Mouse (Mus musculus) left cerebral cortex, postnatal 4 days (tissue): Measurements from ENCODE around the gene Gprc5b. TPM values are rescaled to one million over a fixed set of nuclear protein-coding genes. Genes with fewer than 3 reads are reported as not detected.

Experiments
- DNase-seq: peaks from one replicate; pipeline ENCODE4 v3.0.0-alpha.2; 2022
- intact Hi-C: fragments of 180-260 bp; cut with DNase I; formaldehyde crosslinking; loops from one replicate; pipeline ENCODE4 v1.15.1; 2025
- total RNA-seq, 2 experiments: library from RNA; stranded (reverse); gene quantifications; 2 replicates each; pipeline ENCODE4 v1.2.3; 2021

Gprc5b gene
- total RNA-seq, 2 experiments from 2014 or later = 17.9 to 20.2 TPM

DNA sequence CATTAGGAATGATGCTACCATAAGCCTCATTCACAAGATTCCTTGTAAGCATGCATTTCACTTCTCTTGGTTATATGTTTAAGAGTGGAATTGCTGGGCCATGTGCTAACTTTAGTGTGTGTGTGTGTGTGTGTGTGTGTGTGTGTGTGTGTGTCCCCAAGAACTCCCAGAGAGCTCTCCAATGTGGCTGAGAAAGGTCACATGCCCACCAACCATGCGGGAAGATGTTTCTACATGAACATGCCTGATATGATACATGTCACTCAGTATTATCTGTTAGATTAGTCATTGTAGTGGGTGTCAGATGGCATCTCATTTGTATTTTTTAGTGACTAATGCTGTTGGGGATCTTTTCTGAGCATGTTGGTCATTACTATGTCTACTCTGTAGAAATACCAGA lies 40.0 kb downstream of the Gprc5b start:
- intact Hi-C loops = no loop called here
- no peak for DNase-seq

DNA sequence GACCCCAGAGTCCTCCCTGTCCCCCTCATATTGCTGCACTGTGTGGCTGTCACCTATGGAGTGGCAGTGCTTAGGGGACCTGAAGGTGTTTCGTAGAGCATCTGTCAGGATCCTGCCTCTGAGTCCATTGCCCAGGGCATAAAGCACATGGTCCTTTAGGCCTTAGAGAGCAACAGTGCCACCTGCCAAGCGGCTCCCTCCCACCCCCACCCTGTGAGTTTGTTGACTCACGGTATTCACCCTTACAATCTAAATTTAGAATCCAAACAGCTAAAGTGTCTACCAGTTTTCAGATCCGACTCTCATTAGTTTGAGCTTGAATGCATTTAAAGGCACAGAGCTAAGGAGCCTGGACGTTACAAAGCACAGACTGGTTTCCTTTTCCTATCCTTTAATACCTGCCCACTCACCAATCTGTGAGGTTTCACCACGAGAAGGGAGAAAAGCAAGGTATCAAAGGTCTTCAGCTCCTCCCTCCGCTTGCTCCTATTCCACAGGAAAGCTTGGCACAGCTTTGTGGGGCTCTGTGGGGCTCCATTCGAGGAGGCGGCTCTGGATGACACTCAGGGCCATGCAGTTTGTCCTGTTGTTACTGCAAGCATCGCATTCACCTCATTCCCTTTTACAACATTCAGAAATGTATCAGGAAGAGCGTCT lies 41.3 kb downstream of the Gprc5b start:
- DNase-seq = no peak
- intact Hi-C loops = no loop called here

DNA sequence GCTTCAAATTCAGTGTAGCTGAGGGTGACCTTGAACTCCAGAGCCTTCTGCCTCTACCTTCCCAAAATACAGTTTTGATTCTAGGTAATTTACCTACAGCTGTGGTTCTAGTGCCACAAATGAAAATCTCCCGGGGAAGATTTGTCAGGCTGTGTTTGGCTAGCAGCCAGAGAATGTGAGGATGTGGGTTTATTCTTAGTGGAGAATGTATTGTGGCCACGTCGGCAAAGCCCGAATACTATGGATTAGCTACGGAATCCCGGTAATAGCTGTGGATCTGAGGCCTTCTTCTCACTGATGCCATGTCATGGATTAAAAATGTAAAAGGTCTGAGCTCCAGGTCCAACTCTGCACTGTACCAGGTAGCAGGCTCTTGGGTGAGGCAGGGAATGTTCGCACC lies 45.3 kb downstream of the Gprc5b start:
- intact Hi-C loops = no loop called here
- DNase-seq = no peak

DNA sequence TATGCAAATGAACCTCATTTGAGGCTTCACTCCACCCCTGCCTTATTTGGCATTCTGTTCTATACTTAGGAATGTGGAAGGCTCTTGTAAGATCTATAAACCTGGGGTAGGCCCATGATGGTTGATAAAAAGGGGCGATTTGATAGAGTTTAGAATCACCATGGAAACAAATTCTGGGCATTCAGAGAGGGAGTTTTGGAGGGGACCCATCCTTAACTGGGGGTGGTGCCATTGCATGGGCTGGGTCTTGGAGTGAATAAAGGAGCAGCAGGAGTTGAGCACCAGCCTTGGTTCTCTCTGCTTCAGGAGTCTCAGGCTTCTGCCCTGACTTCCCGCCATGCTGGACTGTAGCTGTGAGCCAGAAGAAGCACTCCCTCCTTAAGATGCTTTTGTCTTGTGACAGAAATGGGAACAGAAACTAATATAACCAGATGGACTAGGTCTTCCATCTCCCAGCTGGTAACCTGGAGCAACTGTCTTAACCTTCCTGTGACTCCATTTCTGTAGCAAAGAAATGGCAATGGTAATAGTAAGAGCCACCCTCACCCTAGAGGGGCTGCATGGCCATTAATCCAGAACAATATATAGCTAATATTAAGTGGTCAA lies 46.2 kb downstream of the Gprc5b start:
- intact Hi-C loops = no loop called here
- no peak for DNase-seq

DNA sequence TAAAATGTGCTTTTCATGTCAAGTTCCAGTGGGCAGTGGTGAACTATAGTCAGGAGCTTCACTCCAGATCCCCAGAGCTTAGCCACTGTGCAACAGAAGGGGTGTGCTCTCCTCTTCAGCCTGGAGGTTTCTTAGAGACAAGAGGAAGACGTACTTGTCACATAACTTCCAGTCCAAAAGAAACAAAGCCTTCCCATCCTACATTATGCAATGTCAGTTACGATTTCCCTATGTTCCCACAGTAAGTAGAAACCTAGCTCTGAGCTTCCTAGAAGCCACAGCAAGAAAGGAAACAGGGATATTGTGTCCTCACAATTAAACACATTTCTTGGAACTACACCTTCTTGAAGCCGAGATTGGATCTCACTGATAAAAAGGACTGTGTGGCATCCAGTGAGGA lies 47.8 kb downstream of the Gprc5b start:
- DNase-seq = no peak
- intact Hi-C loops = no loop called here

DNA sequence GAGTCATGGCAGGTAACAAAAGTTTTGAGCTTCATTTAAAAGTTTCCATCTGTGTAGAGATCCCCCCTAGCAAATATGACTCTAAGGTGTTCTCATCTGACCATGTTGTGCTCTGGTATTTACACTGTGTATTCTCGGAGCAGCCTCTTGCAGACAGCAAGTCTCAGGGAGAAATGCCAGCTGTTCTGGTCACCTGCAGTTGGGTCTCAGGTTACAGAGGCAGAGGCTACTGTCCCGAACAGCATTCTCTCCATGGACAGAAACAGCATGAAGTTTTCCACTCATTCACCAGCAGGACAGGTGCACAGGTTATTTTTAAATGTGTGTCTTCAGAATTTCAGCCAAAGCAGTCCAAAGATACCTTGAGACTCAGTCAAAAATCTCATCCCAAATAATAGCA lies 50.1 kb downstream of the Gprc5b start:
- intact Hi-C loops = no loop called here
- no peak for DNase-seq

DNA sequence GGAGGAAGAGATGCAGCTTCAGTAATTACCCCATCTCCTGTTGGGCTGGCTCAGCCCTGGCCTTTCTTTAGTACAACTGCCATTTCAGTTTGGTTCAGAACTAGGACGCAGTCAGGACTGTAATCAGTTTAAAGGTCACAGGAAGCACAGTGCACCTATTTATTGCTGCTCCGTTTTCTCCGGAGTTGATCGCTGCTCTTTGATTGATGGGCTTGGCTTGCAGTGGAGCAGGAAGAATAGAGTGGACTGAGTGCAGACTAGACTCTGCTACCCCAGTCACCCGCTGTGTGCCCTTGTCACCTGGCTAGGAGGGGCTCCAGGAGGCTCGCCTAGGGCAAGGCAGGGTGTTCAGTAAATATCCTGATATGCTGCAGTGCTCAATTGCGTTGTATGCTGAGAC lies 51.8 kb downstream of the Gprc5b start:
- intact Hi-C loops = no loop called here
- no peak for DNase-seq

DNA sequence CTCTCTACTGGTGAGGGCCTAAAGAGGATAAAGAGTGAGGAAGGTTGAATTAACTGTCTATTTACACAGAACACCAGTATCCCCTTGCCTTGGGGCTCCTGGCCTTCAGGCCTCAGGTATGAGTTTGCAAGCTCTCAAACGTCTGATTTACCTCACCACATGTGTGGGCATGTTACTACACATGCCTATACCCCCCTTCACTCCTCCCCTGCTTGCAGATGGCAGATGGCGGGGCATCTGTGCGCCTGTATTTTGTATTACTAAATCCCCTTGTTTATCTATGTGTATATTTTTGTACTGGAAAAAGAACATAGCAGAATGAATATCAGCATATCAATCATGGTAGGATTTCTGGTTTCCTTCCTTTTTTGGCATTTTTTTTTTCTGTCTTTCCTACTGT lies 52.7 kb downstream of the Gprc5b start:
- intact Hi-C loops = no loop called here
- DNase-seq = no peak

DNA sequence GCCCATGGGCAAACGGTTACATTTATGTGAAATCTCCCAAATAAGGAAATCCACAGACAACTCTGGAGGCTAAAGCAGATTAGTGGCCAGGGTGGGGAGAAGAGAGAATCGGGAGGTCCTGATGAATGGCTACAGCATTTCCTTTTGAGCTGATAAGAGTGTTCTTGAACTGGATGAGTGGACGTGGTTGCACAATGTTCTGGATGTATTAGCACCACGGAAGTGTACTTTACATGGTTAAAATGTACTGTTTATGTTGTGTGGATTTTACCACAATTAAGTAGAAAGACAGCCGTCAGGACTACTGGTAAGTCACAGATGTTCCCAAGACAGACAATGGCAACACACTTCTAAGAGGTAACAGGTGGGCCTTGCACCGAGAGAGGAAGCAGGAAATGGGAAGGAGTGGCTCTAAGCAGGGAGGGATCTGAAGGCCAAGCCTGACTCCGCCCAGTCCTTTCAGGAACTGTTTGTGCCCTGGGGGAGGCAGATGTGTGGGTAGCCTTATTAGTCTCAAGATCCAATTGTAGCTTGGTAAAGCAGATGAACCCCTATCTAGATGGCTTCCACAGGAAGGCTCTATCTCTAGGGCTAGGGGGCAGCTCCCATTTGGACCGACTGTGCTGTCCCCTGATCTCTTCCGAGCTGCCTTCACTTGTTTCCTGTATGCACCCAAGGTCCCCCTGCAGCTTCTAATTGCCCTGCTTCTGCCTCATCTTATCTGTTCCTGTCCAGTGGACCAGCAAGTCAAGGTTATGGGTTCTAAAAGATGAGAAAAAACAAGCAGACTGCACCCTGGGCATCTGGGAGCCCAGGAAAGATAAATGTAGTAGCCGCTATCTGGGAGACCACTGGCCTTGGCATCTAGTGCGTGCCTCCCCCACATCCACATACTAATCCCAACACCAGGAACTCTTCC lies 57.3 kb downstream of the Gprc5b start:
- no peak for DNase-seq
- intact Hi-C loops = no loop called here

DNA sequence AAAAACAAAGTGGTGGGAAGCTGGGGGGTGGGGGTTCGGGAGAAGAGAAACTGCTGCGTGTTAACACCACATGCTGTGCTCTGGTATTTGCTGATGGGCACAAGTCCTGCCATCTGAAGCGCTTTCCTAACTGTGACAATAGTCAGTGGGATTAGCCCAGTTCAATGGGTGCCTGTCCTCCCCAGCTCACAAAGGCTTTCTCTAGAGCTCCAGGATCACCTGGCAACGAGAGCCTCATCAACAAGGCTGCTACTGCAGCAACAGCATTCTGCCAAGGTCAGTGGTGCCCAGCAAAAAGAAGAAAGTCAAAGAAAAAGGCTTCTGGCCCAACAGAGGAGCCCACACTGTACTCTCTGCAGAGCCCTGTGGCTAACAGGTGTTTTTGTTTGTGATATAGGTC lies 58.2 kb downstream of the Gprc5b start:
- intact Hi-C loops = no loop called here
- DNase-seq = no peak

DNA sequence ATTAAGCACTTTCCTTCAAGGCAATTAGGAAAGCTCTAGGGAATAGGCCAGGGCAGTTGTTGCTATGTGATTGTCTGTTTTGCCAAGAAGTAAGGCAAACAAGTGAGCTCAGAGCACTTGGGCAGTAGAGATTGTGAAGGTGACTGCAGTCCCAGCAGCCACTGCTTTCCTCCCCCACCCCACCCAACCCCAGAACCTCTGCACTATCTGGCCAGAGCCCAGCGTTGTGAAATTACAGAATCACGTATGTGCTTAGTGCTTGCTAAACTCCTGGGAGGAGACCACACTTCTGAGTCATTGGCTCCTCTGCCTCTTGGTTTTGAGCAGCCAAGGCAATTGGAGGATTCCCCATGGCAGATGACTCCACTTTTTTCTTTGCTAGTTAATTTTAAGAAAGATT lies 59.7 kb downstream of the Gprc5b start:
- intact Hi-C loops = no loop called here
- DNase-seq = no peak

DNA sequence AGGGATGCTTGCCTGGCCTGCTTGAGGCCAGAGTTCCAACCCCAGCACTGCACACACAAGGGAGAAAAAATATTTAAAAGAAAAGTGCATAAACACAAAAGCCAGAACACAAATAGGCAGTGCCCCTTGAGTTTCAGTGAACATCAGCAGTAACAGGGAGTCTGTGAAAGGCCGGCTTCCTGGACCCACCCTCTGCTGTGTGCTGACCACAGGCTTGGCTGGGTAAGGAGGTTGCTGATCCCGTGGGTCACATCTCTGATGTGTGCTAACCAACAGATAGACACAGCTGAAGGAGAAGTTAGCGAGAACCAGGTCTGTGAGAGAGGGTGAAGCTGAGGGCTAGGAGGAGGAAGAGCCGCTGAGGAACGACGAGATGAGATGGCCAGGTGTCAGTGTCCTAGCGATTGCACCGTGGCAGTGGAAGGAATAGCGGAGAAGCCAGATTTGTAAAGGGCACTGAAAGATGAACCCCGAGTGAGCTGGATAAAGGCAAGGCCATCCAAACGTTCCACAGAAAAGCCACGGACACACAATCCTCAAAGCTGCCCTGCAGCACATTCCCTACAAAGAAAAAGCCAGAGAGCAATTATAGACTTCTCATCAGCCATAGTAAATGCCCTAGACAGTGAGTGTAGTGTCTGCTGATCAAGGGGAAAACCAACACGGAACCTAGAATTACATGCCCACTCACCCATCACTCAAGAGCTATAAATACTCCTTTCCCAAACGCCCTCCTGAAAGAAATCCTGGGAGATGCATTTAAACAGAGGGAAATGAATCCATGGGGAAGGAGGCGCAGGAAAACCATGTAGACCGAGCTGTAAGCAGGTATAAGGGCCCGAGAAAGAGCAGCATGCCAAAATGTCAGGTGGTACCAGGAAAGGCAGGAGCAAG lies 63.3 kb downstream of the Gprc5b start:
- intact Hi-C loops = no loop called here
- no peak for DNase-seq

DNA sequence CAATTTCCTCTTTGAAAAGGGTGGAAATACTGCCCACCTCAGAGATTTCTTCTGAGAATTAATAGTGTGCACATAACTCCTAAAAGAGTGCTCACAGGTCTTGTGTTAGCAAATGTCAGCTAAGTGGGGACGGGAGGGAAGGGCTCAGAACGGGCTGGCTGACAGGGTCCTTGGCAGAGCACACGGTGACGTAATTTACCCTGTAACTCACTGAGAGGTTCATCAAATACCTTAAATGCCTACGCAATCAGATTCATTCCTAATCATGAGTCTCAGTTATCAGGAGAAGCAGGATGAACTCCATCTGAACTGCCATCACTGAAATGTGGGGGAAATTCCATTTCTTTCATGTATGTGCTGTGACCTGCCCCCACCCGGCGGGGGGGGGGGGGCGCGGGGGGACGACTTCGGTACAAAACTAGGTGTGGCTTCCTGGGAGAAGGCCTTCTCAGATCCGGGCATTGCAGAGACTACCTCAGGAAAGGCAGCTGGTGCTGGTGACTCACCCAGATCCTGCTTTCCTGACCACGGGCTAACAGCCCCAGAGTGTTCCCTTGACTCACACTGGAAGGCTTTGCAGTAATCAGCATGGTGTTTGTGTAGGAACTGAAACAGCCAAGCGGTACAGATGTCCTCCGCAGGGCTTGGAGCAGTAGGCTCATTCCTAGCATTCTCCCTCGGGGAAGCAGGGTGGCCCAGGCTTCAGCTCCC lies 65.3 kb downstream of the Gprc5b start:
- DNase-seq = no peak
- intact Hi-C loops = no loop called here

DNA sequence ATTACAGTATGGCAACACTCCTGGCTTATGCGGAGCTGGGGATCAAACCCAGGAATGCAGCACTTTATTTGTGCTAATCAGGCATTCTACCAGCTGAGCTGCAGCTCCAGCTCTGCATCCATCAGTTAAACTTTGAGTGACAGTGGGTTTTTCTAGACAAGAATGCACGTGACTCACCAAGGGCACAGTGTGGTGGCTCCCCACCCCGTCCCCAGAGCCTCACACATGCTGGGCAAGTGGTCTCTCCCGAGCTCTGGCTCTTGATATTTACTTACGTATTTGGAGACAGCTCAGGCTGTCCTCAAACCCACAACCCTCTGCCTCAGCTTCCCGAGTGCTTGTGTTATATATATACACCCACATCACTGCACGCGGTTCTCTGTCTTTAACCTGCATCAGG lies 66.1 kb downstream of the Gprc5b start:
- intact Hi-C loops = no loop called here
- no peak for DNase-seq

DNA sequence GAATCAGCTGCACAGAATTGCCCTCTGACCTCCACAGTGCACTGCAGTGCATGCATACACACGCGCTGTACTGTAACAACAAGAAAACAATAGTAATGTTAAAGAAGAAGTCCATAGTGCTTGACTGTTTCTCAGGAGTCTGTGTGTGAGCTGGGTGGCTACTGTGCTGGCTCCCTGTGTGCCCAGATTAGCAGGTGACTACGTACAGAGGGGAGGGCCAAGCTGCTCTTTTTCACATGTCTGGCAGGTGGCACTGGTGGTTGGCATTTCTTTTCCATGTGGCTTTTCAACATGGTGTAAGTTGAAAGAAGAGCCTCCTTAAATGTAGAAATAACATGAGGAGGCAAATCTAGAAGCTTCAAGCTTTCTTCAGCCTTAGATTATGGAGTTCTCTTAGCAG lies 66.7 kb downstream of the Gprc5b start:
- intact Hi-C loops = no loop called here
- no peak for DNase-seq

DNA sequence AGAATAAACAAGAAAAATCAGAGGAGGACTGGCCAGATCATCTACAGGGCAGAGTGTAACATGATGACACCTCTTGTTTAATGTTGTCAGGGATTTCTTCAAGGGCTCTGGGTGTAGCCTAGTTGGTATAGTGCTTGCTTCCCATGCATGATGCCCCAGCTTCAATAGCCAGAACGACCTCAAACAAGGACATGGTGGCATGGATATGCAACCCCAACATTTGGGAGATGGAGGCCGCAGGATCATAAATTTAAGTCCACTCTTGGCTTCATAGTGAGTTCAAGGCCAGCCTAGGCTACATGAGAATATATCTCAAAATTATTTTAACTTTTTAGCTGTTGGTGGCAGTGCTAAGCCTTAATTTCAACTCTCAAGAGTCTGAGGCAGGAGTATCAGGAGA lies 67.7 kb downstream of the Gprc5b start:
- intact Hi-C loops = no loop called here
- DNase-seq = no peak

DNA sequence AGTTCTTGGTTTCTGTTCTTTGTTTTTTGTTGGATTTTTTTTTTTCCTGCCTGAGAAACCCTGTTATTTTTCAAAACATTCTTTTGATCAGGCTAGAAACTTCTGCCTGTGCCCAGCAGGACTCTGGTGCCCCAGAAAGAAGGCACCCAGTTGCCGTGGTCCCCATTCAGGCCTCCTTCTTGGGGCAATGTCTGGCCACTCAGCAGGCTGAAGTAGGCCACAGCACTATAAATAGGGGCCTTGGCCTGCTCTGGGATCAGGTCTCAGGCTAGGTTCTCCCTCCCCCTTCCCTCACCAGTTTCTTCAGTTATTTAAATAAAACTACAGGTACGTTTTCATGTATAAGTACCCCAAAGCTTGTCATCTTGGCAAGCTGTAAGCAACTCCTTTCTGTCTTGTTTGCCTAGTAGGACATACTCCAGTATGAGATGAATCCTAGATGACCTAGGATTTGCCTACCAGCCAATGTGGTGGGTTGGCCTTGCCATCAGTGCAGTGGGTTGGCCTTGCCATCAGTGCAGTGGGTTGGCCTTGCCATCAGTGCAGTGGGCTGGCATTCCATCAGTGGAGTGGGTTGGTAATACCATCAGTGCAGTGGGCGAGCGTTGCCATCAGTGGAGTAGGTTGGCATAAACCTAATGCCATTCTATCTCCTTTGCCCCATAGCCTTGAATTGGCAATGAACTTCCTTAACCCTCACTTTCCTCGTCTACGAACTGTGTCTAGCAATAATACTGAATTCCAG lies 68.3 kb downstream of the Gprc5b start:
- no peak for DNase-seq
- intact Hi-C loops = no loop called here

DNA sequence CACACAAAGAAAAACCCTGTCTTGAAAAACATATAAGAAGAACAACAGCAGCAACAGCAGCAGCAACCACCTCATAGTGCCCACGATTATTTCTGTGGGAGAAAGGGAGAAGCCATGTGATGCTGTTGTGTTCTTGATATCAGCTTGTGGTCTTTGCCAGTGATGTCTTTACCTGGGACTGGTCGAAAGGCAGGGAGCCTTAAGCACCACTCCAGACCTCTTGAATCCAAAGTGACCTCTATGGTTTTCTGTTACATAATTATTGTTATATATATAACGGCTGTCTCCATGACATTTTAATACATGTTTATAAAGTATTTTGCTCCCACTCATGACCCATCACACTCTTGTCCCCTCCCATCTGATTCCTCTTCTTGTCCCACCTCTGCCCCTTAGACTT lies 69.5 kb downstream of the Gprc5b start:
- no peak for DNase-seq
- intact Hi-C loops = no loop called here

DNA sequence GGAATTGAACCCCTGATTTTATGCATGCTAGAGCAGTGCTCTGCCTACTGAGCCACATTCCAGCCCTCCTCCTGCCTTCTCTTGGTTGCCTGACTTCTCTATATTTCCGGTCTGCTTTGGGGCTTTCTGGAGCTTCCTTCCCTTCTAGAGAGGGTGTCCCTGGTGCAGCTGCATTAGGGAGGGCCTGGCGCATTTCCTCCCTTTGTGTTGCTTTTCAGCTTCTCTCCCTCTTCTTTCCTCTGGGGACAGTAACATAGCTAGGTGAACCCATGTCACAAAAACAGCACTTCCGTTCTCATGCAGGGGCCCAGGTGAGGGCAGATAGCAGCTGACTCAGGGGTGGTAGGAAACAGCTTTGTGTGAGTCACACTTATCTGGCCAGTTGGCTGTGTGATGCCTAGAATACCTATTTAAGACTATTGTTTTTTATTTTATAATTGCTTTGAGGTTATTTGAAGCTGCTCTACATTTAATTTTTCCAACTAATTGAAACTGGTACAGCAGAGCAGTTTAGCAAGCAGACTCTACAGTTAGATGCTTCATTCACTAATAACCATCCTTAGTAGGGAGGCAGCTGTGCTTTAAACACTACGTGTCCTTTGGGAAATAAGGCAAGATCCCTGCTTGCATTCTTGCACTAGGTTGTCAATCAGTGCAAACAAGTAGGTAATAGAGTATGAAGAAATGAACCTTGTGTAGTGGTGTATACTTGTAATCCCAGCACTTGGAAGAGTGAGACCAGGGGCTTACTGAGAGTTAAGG lies 72.4 kb downstream of the Gprc5b start:
- intact Hi-C loops = no loop called here
- no peak for DNase-seq
